Mouse (Mus musculus) liver, embryonic 15.5 days (tissue): ENCODE results near the gene Slc6a19. TPM values are rescaled to one million over a fixed set of nuclear protein-coding genes. Genes with fewer than 3 reads are reported as not detected.

Experiments
- ATAC-seq: fragments of 200-750 bp; cut with Nextera tagmentation; 2 replicates; pipeline ENCODE4 v1.8.0; 2017; ENCODE audit warnings: moderate number of reproducible peaks, mild to moderate bottlenecking, moderate library complexity; ENCODE audit not compliant: insufficient read depth
- H3K27ac ChIP-seq: fragments of 300-500 bp; sonication (generic); replicated peaks from 2 replicates; pipeline ENCODE4 v1.5.1; 2015; ENCODE audit warnings: mild to moderate bottlenecking, inconsistent platforms
- H3K27me3 ChIP-seq: fragments of 300-500 bp; sonication (generic); 2 replicates; pipeline ENCODE4 v1.6.1; 2015; ENCODE audit warnings: mild to moderate bottlenecking, inconsistent platforms
- H3K36me3 ChIP-seq: fragments of 300-500 bp; sonication (generic); replicated peaks from 2 replicates; pipeline ENCODE4 v1.6.1; 2015; ENCODE audit warnings: moderate library complexity, mild to moderate bottlenecking, inconsistent platforms
- H3K4me1 ChIP-seq: fragments of 300-500 bp; sonication (generic); replicated peaks from 2 replicates; pipeline ENCODE4 v1.6.1; 2015; ENCODE audit warnings: inconsistent platforms
- H3K4me2 ChIP-seq: fragments of 300-500 bp; sonication (generic); 2 replicates; pipeline ENCODE4 v1.6.1; 2015; ENCODE audit warnings: moderate library complexity, mild to moderate bottlenecking, inconsistent platforms
- H3K4me3 ChIP-seq: fragments of 300-500 bp; sonication (generic); replicated peaks from 2 replicates; pipeline ENCODE4 v1.5.1; 2015; ENCODE audit warnings: mild to moderate bottlenecking, inconsistent platforms
- H3K9ac ChIP-seq: fragments of 300-500 bp; sonication (generic); 2 replicates; pipeline ENCODE4 v1.6.1; 2015; ENCODE audit warnings: moderate library complexity, mild to moderate bottlenecking, inconsistent platforms
- H3K9me3 ChIP-seq: fragments of 300-500 bp; sonication (generic); replicated peaks from 2 replicates; pipeline ENCODE4 v1.6.1; 2016; ENCODE audit warnings: inconsistent platforms
- WGBS: fragments of 180-500 bp; shearing (Covaris S2); methylation state at CpG from one replicate; pipeline ENCODE4 v1.1.7; 2015; ENCODE audit warnings: mixed read lengths; ENCODE audit not compliant: insufficient replicate concordance; 5-methylcytosine and 5-hydroxymethylcytosine counted together
- polyA plus RNA-seq: library from polyadenylated mRNA; unstranded; fragments of >200 nt; fragmentation: Nextera tagmentation; extraction: Ambion mirVana; gene quantifications from 2 replicates; pipeline ENCODE4 v1.2.1, GENCODE M21; 2015

Slc6a19 gene
- polyA plus RNA-seq, 1 experiment from 2014 or later, result 1.0 TPM

- Histone ChIP-seq H3K9me3 (no peaks in the 10 kb centered on the region), H3K9ac (no peak within 1 kb of the TSS), H3K4me1 (0 out of 2 replicates have a peak, but pooled peaks cover 5% of the 10 kb centered on the region), H3K4me2 (peak within 1 kb of the TSS; percentile 62), H3K27ac (no peak within 1 kb of the TSS), H3K36me3 (no peaks in the 10 kb centered on the region), H3K27me3 (peaks cover 43% of the 10 kb centered on the region), H3K4me3 (peak within 1 kb of the TSS; percentile 28)
- 6% methylated on average over 48 of the region's 48 CpGs for WGBS
- ATAC-seq, result peak; percentile 10; the same call in 1 of the 2 replicates
Measured at GRCm38 (mm10) chr13:73732742-73733700, 28.4 kb upstream of the Slc6a19 start, which contains the start of gene Slc12a7. Slc12a7 (plus strand) TSS chr13:73733094.

GRCm38 (mm10) chr13:73732235-73732634 lies 27.6 kb upstream of the Slc6a19 start:
- H3K36me3 ChIP-seq, result no peaks in the 10 kb centered on the region
- no peaks in the 10 kb centered on the region for H3K9me3 ChIP-seq
- H3K4me1 ChIP-seq, result 0 out of 2 replicates have a peak, but pooled peaks cover 5% of the 10 kb centered on the region
- peak overlapping the region; percentile 62; the same call in 1 of the 2 replicates for H3K4me2 ChIP-seq
- ATAC-seq, result no peak
- H3K27me3 ChIP-seq, result peaks cover 43% of the 10 kb centered on the region
- WGBS, result 47% methylated on average over 7 of the region's 7 CpGs
- H3K27ac ChIP-seq, result no peak overlapping the region
- H3K9ac ChIP-seq, result no peak overlapping the region
- no peak overlapping the region for H3K4me3 ChIP-seq

- Histone ChIP-seq H3K36me3 (no peaks in the 10 kb centered on the region), H3K9ac (no peak overlapping the region), H3K4me2 (no peak overlapping the region), H3K4me1 (0 out of 2 replicates have a peak, but pooled peaks cover 5% of the 10 kb centered on the region), H3K4me3 (no peak overlapping the region), H3K9me3 (no peaks in the 10 kb centered on the region), H3K27ac (no peak overlapping the region), H3K27me3 (peaks cover 43% of the 10 kb centered on the region)
- WGBS, result 58% methylated on average over 1 of the region's 1 CpGs
- ATAC-seq, result no peak
Measured at GRCm38 (mm10) chr13:73730913-73731312, 26.2 kb upstream of the Slc6a19 start.

GRCm38 (mm10) chr13:73728633-73729032 lies 24.0 kb upstream of the Slc6a19 start:
- 0 out of 2 replicates have a peak, but pooled peaks cover 3% of the 10 kb centered on the region for H3K4me1 ChIP-seq
- H3K36me3 ChIP-seq, result no peaks in the 10 kb centered on the region
- no peak overlapping the region for H3K4me2 ChIP-seq
- no peak for ATAC-seq
- H3K9ac ChIP-seq, result no peak overlapping the region
- no peaks in the 10 kb centered on the region for H3K9me3 ChIP-seq
- H3K27ac ChIP-seq, result no peak overlapping the region
- peaks cover 33% of the 10 kb centered on the region for H3K27me3 ChIP-seq
- no peak overlapping the region for H3K4me3 ChIP-seq

- H3K4me2 ChIP-seq, result no peak overlapping the region
- H3K9me3 ChIP-seq, result no peaks in the 10 kb centered on the region
- H3K4me3 ChIP-seq, result no peak overlapping the region
- no peak overlapping the region for H3K9ac ChIP-seq
- H3K4me1 ChIP-seq, result no peaks in the 10 kb centered on the region
- WGBS, result 54% methylated on average over 2 of the region's 2 CpGs
- no peak overlapping the region for H3K27ac ChIP-seq
- peaks cover 23% of the 10 kb centered on the region for H3K27me3 ChIP-seq
- no peaks in the 10 kb centered on the region for H3K36me3 ChIP-seq
- ATAC-seq, result no peak
Measured at GRCm38 (mm10) chr13:73727621-73728025, 23.0 kb upstream of the Slc6a19 start.

GRCm38 (mm10) chr13:73725315-73725714 lies 20.6 kb upstream of the Slc6a19 start:
- H3K4me3 ChIP-seq, result no peak overlapping the region
- WGBS, result 10% methylated on average over 5 of the region's 5 CpGs
- ATAC-seq, result no peak
- no peaks in the 10 kb centered on the region for H3K4me1 ChIP-seq
- H3K4me2 ChIP-seq, result no peak overlapping the region
- H3K36me3 ChIP-seq, result no peaks in the 10 kb centered on the region
- no peak overlapping the region for H3K27ac ChIP-seq
- H3K9ac ChIP-seq, result no peak overlapping the region
- H3K27me3 ChIP-seq, result peaks cover 6% of the 10 kb centered on the region
- H3K9me3 ChIP-seq, result no peaks in the 10 kb centered on the region

GRCm38 (mm10) chr13:73723081-73723668 lies 18.5 kb upstream of the Slc6a19 start:
- H3K27ac ChIP-seq, result no peak overlapping the region
- no peak overlapping the region for H3K9ac ChIP-seq
- no peak overlapping the region for H3K4me2 ChIP-seq
- H3K4me3 ChIP-seq, result no peak overlapping the region
- no peaks in the 10 kb centered on the region for H3K4me1 ChIP-seq
- 26% methylated on average over 8 of the region's 8 CpGs for WGBS
- no peaks in the 10 kb centered on the region for H3K27me3 ChIP-seq
- H3K9me3 ChIP-seq, result no peaks in the 10 kb centered on the region
- H3K36me3 ChIP-seq, result no peaks in the 10 kb centered on the region
- ATAC-seq, result 0 out of 2 replicates have a peak, but pooled peaks have one; percentile 15

GRCm38 (mm10) chr13:73720241-73720640 lies 15.6 kb upstream of the Slc6a19 start:
- H3K9me3 ChIP-seq, result no peaks in the 10 kb centered on the region
- no peak overlapping the region for H3K4me3 ChIP-seq
- ATAC-seq, result no peak
- H3K27me3 ChIP-seq, result no peaks in the 10 kb centered on the region
- H3K9ac ChIP-seq, result no peak overlapping the region
- H3K36me3 ChIP-seq, result no peaks in the 10 kb centered on the region
- H3K27ac ChIP-seq, result no peak overlapping the region
- 68% methylated on average over 4 of the region's 4 CpGs for WGBS
- H3K4me1 ChIP-seq, result no peaks in the 10 kb centered on the region
- no peak overlapping the region for H3K4me2 ChIP-seq

GRCm38 (mm10) chr13:73718225-73718624 lies 13.6 kb upstream of the Slc6a19 start:
- Histone ChIP-seq H3K27ac (no peak overlapping the region), H3K36me3 (no peaks in the 10 kb centered on the region), H3K9me3 (no peaks in the 10 kb centered on the region), H3K4me3 (no peak overlapping the region), H3K4me1 (no peaks in the 10 kb centered on the region), H3K27me3 (no peaks in the 10 kb centered on the region), H3K4me2 (no peak overlapping the region), H3K9ac (no peak overlapping the region)
- ATAC-seq, result no peak
- 4% methylated on average over 2 of the region's 2 CpGs for WGBS

GRCm38 (mm10) chr13:73714020-73714419 lies 9.4 kb upstream of the Slc6a19 start:
- no peak overlapping the region for H3K27ac ChIP-seq
- 40% methylated on average over 2 of the region's 2 CpGs for WGBS
- H3K4me1 ChIP-seq, result 0 out of 2 replicates have a peak, but pooled peaks cover 4% of the 10 kb centered on the region
- H3K4me3 ChIP-seq, result no peak overlapping the region
- H3K4me2 ChIP-seq, result no peak overlapping the region
- no peaks in the 10 kb centered on the region for H3K36me3 ChIP-seq
- H3K9ac ChIP-seq, result no peak overlapping the region
- no peak for ATAC-seq
- H3K9me3 ChIP-seq, result no peaks in the 10 kb centered on the region
- H3K27me3 ChIP-seq, result no peaks in the 10 kb centered on the region

- H3K27me3 ChIP-seq, result no peaks in the 10 kb centered on the region
- no peak for ATAC-seq
- H3K9ac ChIP-seq, result no peak overlapping the region
- H3K9me3 ChIP-seq, result no peaks in the 10 kb centered on the region
- no peak overlapping the region for H3K27ac ChIP-seq
- WGBS, result 44% methylated on average over 4 of the region's 4 CpGs
- H3K4me2 ChIP-seq, result no peak overlapping the region
- H3K36me3 ChIP-seq, result no peaks in the 10 kb centered on the region
- 0 out of 2 replicates have a peak, but pooled peaks cover 4% of the 10 kb centered on the region for H3K4me1 ChIP-seq
- no peak overlapping the region for H3K4me3 ChIP-seq
Measured at GRCm38 (mm10) chr13:73713204-73713603, 8.5 kb upstream of the Slc6a19 start.
